Comparison of ENCODE assay signal across 9 mouse cellular contexts in genomic region chr6:49590927-49591631, GRCm38 (mm10).
DNase-seq lines count a peak whose midpoint lies in the region; ATAC-seq and TF ChIP-seq lines count a peak whose summit lies in the region.
"Had no signal": no experiment of that assay in that cellular context is flagged by ENCODE, and none has a peak within 500 bp of the region (broad histone marks: within the 10 kb centered on the region; RNA-seq: fewer than 3 reads in every experiment).

No protein-coding gene starts in this region.

- no peak overlapping the region for H3K27ac ChIP-seq in midbrain, postnatal 0 days (ENCODE audit: low read depth, low read length)
- no peak overlapping the region for H3K27ac ChIP-seq in midbrain, embryonic 10.5 days (replicated peaks)
- H3K27ac ChIP-seq: lung, embryonic 15.5 days had no signal

- DNase-seq in midbrain, postnatal 0 days (ENCODE audit: low spot score) = peak; percentile 88
- DNase-seq in midbrain, embryonic 10.5 days (ENCODE audit: low spot score) = no peak
- DNase-seq in frontal cortex, adult 2 months (ENCODE audit: extremely low spot score in 1 of 2, low spot score in 1 of 2) = peak; percentile 50 to 63
- peak; percentile 41 for DNase-seq in layer of hippocampus, adult 11-12 months (ENCODE audit: low spot score)
- peak; percentile 58 for DNase-seq in telencephalon, adult 2 months (ENCODE audit: low read depth, low spot score)
- no peak for DNase-seq in spleen, postnatal 14 days (ENCODE audit: low spot score in 2 of 2)
- no peak for DNase-seq in ovary, postnatal 10 days (ENCODE audit: low spot score)
- DNase-seq: kidney, adult 11 months had no signal

- 57% methylated on average over 7 of the region's 7 CpGs for WGBS in midbrain, postnatal 0 days
- WGBS in midbrain, embryonic 10.5 days = 89% methylated on average over 7 of the region's 7 CpGs

- no peak overlapping the region for H3K4me2 ChIP-seq in midbrain, postnatal 0 days (ENCODE audit: low read depth, low read length, poor library complexity, severe bottlenecking)
- H3K4me2 ChIP-seq: lung, embryonic 15.5 days had no signal

- no peak overlapping the region for H3K4me3 ChIP-seq in midbrain, postnatal 0 days (ENCODE audit: low read depth, low read length)
- no peak overlapping the region for H3K4me3 ChIP-seq in midbrain, embryonic 10.5 days
- H3K4me3 ChIP-seq: lung, embryonic 15.5 days had no signal

- TF ChIP-seq CTCF in midbrain, postnatal 0 days (IDR thresholded peaks at IDR 0.05) = no peak

- no peaks in the 10 kb centered on the region for H3K36me3 ChIP-seq in midbrain, postnatal 0 days (ENCODE audit: insufficient read depth, low read length)
- H3K36me3 ChIP-seq in midbrain, embryonic 10.5 days = no peaks in the 10 kb centered on the region
- H3K36me3 ChIP-seq: lung, embryonic 15.5 days had no signal

- no peaks in the 10 kb centered on the region for H3K4me1 ChIP-seq in midbrain, postnatal 0 days (ENCODE audit: insufficient read depth, low read length)
- no peaks in the 10 kb centered on the region for H3K4me1 ChIP-seq in midbrain, embryonic 10.5 days
- H3K4me1 ChIP-seq: lung, embryonic 15.5 days had no signal

- ATAC-seq in midbrain, postnatal 0 days (ENCODE audit: low FRiP score) = no peak

- H3K9ac ChIP-seq in midbrain, postnatal 0 days (replicated peaks; ENCODE audit: low read length, poor library complexity, severe bottlenecking) = no peak overlapping the region
- H3K9ac ChIP-seq: lung, embryonic 15.5 days had no signal

- no peaks in the 10 kb centered on the region for H3K9me3 ChIP-seq in midbrain, postnatal 0 days (ENCODE audit: low read length)
- H3K9me3 ChIP-seq in midbrain, embryonic 10.5 days (replicated peaks) = no peaks in the 10 kb centered on the region
- H3K9me3 ChIP-seq: lung, embryonic 15.5 days had no signal

- H3K27me3 ChIP-seq in midbrain, postnatal 0 days (ENCODE audit: insufficient read depth, low read length) = no peaks in the 10 kb centered on the region
- no peaks in the 10 kb centered on the region for H3K27me3 ChIP-seq in midbrain, embryonic 10.5 days (ENCODE audit: low read depth, poor library complexity, severe bottlenecking)
- H3K27me3 ChIP-seq: lung, embryonic 15.5 days had no signal

Comparison
In these comparisons a context has a peak if more than half of its experiments do, and no peak if none do; other contexts are left out.
1. DNase-seq: peak in midbrain, postnatal 0 days (single experiment), frontal cortex, adult 2 months (2 of 2), layer of hippocampus, adult 11-12 months (single experiment) and telencephalon, adult 2 months (single experiment); none in midbrain, embryonic 10.5 days (single experiment), spleen, postnatal 14 days (0 of 2) and ovary, postnatal 10 days (single experiment).